Mouse (Mus musculus) CD4-positive helper T cell, adult 2 months (primary cell): ENCODE data around the gene F8a.
"Not testable (repeated sequence)": the region's sequence is repeated elsewhere in the genome, so short reads cannot be mapped to it uniquely, and the experiment has no call there.

ENCODE experiments used
- DNase-seq: peaks from one replicate; pipeline ENCODE4 v3.0.0-alpha.2; 2012; ENCODE audit warnings: low read depth, missing footprints, low spot score

The F8a gene

GRCm38 (mm10) chrX:73227914-73228605, at the start of gene F8a:
F8a (plus strand) TSS chrX:73228291.
- DNase-seq, result peak; percentile 93

- DNase-seq, result peak; percentile 42
These were observed 36.2 kb upstream of the F8a start, which contains the start of gene Xlr3b for GRCm38 (mm10) chrX:73191934-73192333. Xlr3b (plus strand) TSS chrX:73192207.

GRCm38 (mm10) chrX:73213819-73214564, 14.1 kb upstream of the F8a start, which contains the start of gene Xlr4b:
Xlr4b (plus strand) TSS chrX:73214333.
- peak; percentile 38 for DNase-seq

DNA sequence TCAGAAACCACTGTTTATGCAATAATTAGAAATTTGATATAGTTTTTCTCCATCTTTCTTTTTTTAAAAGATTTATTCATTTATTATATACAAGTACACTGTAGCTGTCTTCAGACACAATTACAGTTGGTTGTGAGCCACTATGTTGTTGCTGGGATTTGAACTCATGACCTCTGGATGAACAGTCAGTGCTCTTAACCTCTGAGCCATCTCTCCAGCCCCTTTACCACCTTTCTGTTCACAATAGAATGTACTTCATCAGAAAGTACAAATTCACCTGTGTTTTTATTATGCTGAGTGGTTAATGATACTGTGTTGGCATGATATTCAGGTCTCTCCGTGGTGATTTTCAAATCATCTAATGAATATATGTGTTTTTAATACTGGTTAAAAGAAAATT, 2.7 kb upstream of the F8a start:
- no peak for DNase-seq

- DNase-seq, result peak; percentile 76
These were observed 619 bp downstream of the F8a start for GRCm38 (mm10) chrX:73228606-73229214.

DNA sequence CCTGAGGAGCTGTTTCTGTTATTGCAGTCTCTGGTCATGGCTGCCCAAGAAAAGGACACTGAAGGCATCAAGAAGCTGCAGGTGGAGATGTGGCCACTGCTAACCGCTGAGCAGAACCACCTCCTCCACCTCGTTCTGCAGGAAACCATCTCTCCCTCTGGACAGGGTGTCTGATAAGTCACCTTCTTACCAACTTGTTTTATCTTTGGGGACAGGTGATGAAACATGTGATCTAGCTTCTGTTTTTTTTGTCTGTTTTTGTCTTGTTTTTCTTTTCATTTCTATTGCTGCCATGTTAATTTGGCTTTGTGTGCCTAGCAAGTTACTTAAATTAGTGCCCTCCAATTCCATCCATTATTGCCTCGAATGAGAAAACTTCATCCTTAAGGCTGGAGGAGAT, 1.2 kb downstream of the F8a start:
- peak; percentile 11 for DNase-seq

- not testable (repeated sequence) for DNase-seq
These were observed 14.8 kb downstream of the F8a start, which contains the start of gene Xlr4c for GRCm38 (mm10) chrX:73242821-73243325. Xlr4c (minus strand) TSS chrX:73243130.

GRCm38 (mm10) chrX:73262428-73262827, 34.3 kb downstream of the F8a start:
- not testable (repeated sequence) for DNase-seq

DNA sequence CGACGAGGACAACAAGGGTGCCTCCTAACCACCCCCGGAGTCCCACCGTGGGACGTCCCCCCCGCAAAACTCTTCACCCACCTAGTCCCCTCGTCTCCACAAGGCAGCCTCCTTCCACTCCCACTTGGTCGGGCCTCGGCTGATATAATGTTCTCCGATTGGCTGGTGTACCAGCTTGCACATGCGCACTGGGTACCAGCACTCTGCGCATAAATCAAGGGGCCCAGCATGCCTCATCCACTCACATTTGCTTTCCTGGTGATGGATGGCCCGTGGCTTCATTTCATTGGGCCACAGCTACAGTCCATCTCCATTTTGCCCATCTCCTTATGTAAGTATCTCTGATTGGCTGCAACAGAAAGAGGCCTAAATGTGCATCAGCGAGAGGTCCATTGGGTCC, 37.2 kb downstream of the F8a start, which contains the start of gene Xlr3c:
TSS of gene Xlr3c (minus strand) at position 121 of the 400 bp plus-strand sequence.
- not testable (repeated sequence) for DNase-seq
